Mouse (Mus musculus) G1E-ER4 (cell line): ENCODE results near the gene Mapk1ip1l. TPM values are rescaled to one million over a fixed set of nuclear protein-coding genes. Genes with fewer than 3 reads are reported as not detected.

Experiments used
- GATA1 ChIP-seq: IDR thresholded peaks from one replicate; pipeline ENCODE4 v1.8.0; 2012; ENCODE audit warnings: low read length, inconsistent platforms
- polyA plus RNA-seq: library from polyadenylated mRNA; stranded (reverse); fragments of >175 nt; gene quantifications from 2 replicates; pipeline ENCODE4 v1.2.3, GENCODE M21; 2012

Mapk1ip1l gene
- polyA plus RNA-seq, 1 experiment: 74.4 TPM

- TF ChIP-seq GATA1: no peak
Observed at GRCm38 (mm10) chr14:47294136-47294535, 3.9 kb upstream of the Mapk1ip1l start.

- TF ChIP-seq GATA1: no peak
Observed at GRCm38 (mm10) chr14:47296232-47296631, 1.8 kb upstream of the Mapk1ip1l start.

- no peak for TF ChIP-seq GATA1
Observed at GRCm38 (mm10) chr14:47298408-47298792, 334 bp downstream of the Mapk1ip1l start.

- TF ChIP-seq GATA1: no peak
Observed at GRCm38 (mm10) chr14:47298819-47299261, 774 bp downstream of the Mapk1ip1l start.

- no peak for TF ChIP-seq GATA1
Observed at GRCm38 (mm10) chr14:47302885-47303680, 5.0 kb downstream of the Mapk1ip1l start.

- TF ChIP-seq GATA1: no peak
Observed at GRCm38 (mm10) chr14:47304814-47305405, 6.8 kb downstream of the Mapk1ip1l start.

- no peak for TF ChIP-seq GATA1
Observed at GRCm38 (mm10) chr14:47305933-47306332, 7.9 kb downstream of the Mapk1ip1l start.

GRCm38 (mm10) chr14:47307669-47308068 is 9.6 kb downstream of the Mapk1ip1l start:
- no peak for TF ChIP-seq GATA1

- no peak for TF ChIP-seq GATA1
Observed at GRCm38 (mm10) chr14:47309061-47309460, 11.0 kb downstream of the Mapk1ip1l start.

- TF ChIP-seq GATA1: no peak
Observed at GRCm38 (mm10) chr14:47310342-47311181, 12.5 kb downstream of the Mapk1ip1l start.

- TF ChIP-seq GATA1: no peak
Observed at GRCm38 (mm10) chr14:47319362-47319761, 21.3 kb downstream of the Mapk1ip1l start.

GRCm38 (mm10) chr14:47325965-47326761 is 28.1 kb downstream of the Mapk1ip1l start:
- TF ChIP-seq GATA1: no peak

GRCm38 (mm10) chr14:47327347-47327746 is 29.3 kb downstream of the Mapk1ip1l start:
- no peak for TF ChIP-seq GATA1

- TF ChIP-seq GATA1: no peak
Observed at GRCm38 (mm10) chr14:47331920-47332319, 33.9 kb downstream of the Mapk1ip1l start.

- no peak for TF ChIP-seq GATA1
Observed at GRCm38 (mm10) chr14:47334819-47335218, 36.8 kb downstream of the Mapk1ip1l start.
